14 mouse cellular contexts compared by ENCODE assay signal in genomic region chr4:87963055-87963772, GRCm38 (mm10).
"Had no signal": no experiment of that assay in that cellular context is flagged by ENCODE, and none has a peak within 500 bp of the region (broad histone marks: within the 10 kb centered on the region; RNA-seq: fewer than 3 reads in every experiment).

No protein-coding gene starts in this region.

- H3K9ac ChIP-seq: liver, embryonic 15.5 days; neural tube, embryonic 15.5 days had no signal

- H3K4me2 ChIP-seq: liver, embryonic 11.5 days; liver, embryonic 15.5 days; neural tube, embryonic 15.5 days had no signal

- DNase-seq: kidney, adult 2 months; kidney, postnatal 14 days; lung, adult 2 months; lung, postnatal 36 days; midbrain, embryonic 14.5 days; thymus, adult 18-20 months; thymus, postnatal 14 days had no signal

- H3K9me3 ChIP-seq: limb, embryonic 10.5 days; liver, embryonic 15.5 days; neural tube, embryonic 15.5 days had no signal

- H3K27me3 ChIP-seq: liver, embryonic 15.5 days; neural tube, embryonic 15.5 days had no signal

- H3K36me3 ChIP-seq: limb, embryonic 10.5 days; liver, embryonic 15.5 days; neural tube, embryonic 15.5 days had no signal

- ATAC-seq: lung, postnatal 0 days had no signal

- H3K27ac ChIP-seq: left cerebral cortex, adult 2 months; limb, embryonic 10.5 days; liver, embryonic 15.5 days; neural tube, embryonic 15.5 days had no signal

- H3K4me3 ChIP-seq: left cerebral cortex, adult 2 months; limb, embryonic 10.5 days; liver, embryonic 15.5 days; myocyte; neural tube, embryonic 15.5 days had no signal
